Mouse (Mus musculus): Measurements from ENCODE around the gene Mllt1. TPM values are rescaled to one million over a fixed set of nuclear protein-coding genes. Genes with fewer than 3 reads are reported as not detected.
A peak's percentile ranks its signal among the peaks of the same experiment; 100 is the strongest.
"Not testable (repeated sequence)": the region's sequence is repeated elsewhere in the genome, so short reads cannot be mapped to it uniquely, and the experiment has no call there.

Gene Mllt1
- total RNA-seq, 4 experiments from 2014 or later = 67.0 to 82.3 (median 70.8) TPM

- DNase-seq (ENCODE audit: low spot score in 2 of 2) = no peak
These were observed 1.5 kb upstream of the Mllt1 start for GRCm38 (mm10) chr17:56936731-56937130.

- peak in 1 of 2 experiments; percentile 24 for DNase-seq (ENCODE audit: low spot score in 2 of 2)
These were observed 477 bp downstream of the Mllt1 start for GRCm38 (mm10) chr17:56934545-56935330.

- no peak for DNase-seq (ENCODE audit: low spot score in 2 of 2)
These were observed 1.8 kb downstream of the Mllt1 start for GRCm38 (mm10) chr17:56933395-56933794.

GRCm38 (mm10) chr17:56930026-56930425 is 5.2 kb downstream of the Mllt1 start:
- DNase-seq (ENCODE audit: low spot score in 2 of 2) = no peak

GRCm38 (mm10) chr17:56929530-56929929 is 5.7 kb downstream of the Mllt1 start:
- DNase-seq (ENCODE audit: low spot score in 2 of 2) = no peak

GRCm38 (mm10) chr17:56929101-56929500 is 6.1 kb downstream of the Mllt1 start:
- DNase-seq (ENCODE audit: low spot score in 2 of 2) = no peak

- DNase-seq (ENCODE audit: low spot score in 2 of 2) = no peak
These were observed 9.2 kb downstream of the Mllt1 start for GRCm38 (mm10) chr17:56925998-56926397.

- DNase-seq (ENCODE audit: low spot score in 2 of 2) = no peak
These were observed 15.5 kb downstream of the Mllt1 start for GRCm38 (mm10) chr17:56919725-56920124.

- no peak for DNase-seq (ENCODE audit: low spot score in 2 of 2)
These were observed 18.0 kb downstream of the Mllt1 start for GRCm38 (mm10) chr17:56917166-56917565.

- no peak for DNase-seq (ENCODE audit: low spot score in 2 of 2)
These were observed 21.8 kb downstream of the Mllt1 start for GRCm38 (mm10) chr17:56913444-56913843.

GRCm38 (mm10) chr17:56913023-56913422 is 22.2 kb downstream of the Mllt1 start:
- DNase-seq (ENCODE audit: low spot score in 2 of 2) = no peak

- DNase-seq (ENCODE audit: low spot score in 2 of 2) = not testable (repeated sequence)
These were observed 25.5 kb downstream of the Mllt1 start for GRCm38 (mm10) chr17:56909764-56910163.

- DNase-seq (ENCODE audit: low spot score in 2 of 2) = no peak
These were observed 27.3 kb downstream of the Mllt1 start for GRCm38 (mm10) chr17:56907887-56908286.

- no peak for DNase-seq (ENCODE audit: low spot score in 2 of 2)
These were observed 28.1 kb downstream of the Mllt1 start for GRCm38 (mm10) chr17:56907096-56907495.

- DNase-seq (ENCODE audit: low spot score in 2 of 2) = no peak
These were observed 29.0 kb downstream of the Mllt1 start for GRCm38 (mm10) chr17:56906166-56906565.

GRCm38 (mm10) chr17:56902698-56903097 is 32.5 kb downstream of the Mllt1 start:
- no peak for DNase-seq (ENCODE audit: low spot score in 2 of 2)

GRCm38 (mm10) chr17:56897630-56898195 is 37.5 kb downstream of the Mllt1 start:
- peak; percentile 62 to 76 for DNase-seq (ENCODE audit: low spot score in 2 of 2)

- DNase-seq (ENCODE audit: low spot score in 2 of 2) = peak in 1 of 2 experiments; percentile 60
These were observed 38.6 kb downstream of the Mllt1 start for GRCm38 (mm10) chr17:56896513-56897129.

GRCm38 (mm10) chr17:56895368-56895918 is 39.8 kb downstream of the Mllt1 start:
- no peak for DNase-seq (ENCODE audit: low spot score in 2 of 2)

GRCm38 (mm10) chr17:56890018-56890417 is 45.2 kb downstream of the Mllt1 start:
- DNase-seq (ENCODE audit: low spot score in 2 of 2) = no peak

GRCm38 (mm10) chr17:56888050-56888449 is 47.2 kb downstream of the Mllt1 start:
- no peak for DNase-seq (ENCODE audit: low spot score in 2 of 2)

GRCm38 (mm10) chr17:56884809-56885208 is 50.4 kb downstream of the Mllt1 start:
- DNase-seq (ENCODE audit: low spot score in 2 of 2) = no peak

All from left cerebral cortex, adult 8-10 months (tissue).